Mouse (Mus musculus) hindbrain, embryonic 16.5 days (tissue): ENCODE data around the gene Slc11a2. TPM values are rescaled to one million over a fixed set of nuclear protein-coding genes. Genes with fewer than 3 reads are reported as not detected.

Experiments
- ATAC-seq: fragments of 200-750 bp; cut with Nextera tagmentation; 2 replicates; pipeline ENCODE4 v1.8.0; 2017; ENCODE audit warnings: moderate TSS enrichment, moderate library complexity
- H3K27ac ChIP-seq: fragments of 300-500 bp; sonication (generic); 2 replicates; pipeline ENCODE4 v1.5.1; 2014; ENCODE audit warnings: low read depth, mild to moderate bottlenecking, control low read depth, low read length, moderate library complexity
- H3K27me3 ChIP-seq: fragments of 300-500 bp; sonication (generic); replicated peaks from 2 replicates; pipeline ENCODE4 v1.6.1; 2014; ENCODE audit warnings: low read length; ENCODE audit not compliant: control insufficient read depth, insufficient read depth
- H3K36me3 ChIP-seq: fragments of 300-500 bp; sonication (generic); 2 replicates; pipeline ENCODE4 v1.6.1; 2014; ENCODE audit warnings: mild to moderate bottlenecking, low read length, moderate library complexity, mixed read lengths; ENCODE audit not compliant: control insufficient read depth, insufficient read depth
- H3K4me1 ChIP-seq: fragments of 300-500 bp; sonication (generic); 2 replicates; pipeline ENCODE4 v1.6.1; 2014; ENCODE audit warnings: low read depth, low read length; ENCODE audit not compliant: control insufficient read depth, insufficient read depth
- H3K4me2 ChIP-seq: fragments of 300-500 bp; sonication (generic); 2 replicates; pipeline ENCODE4 v1.6.1; 2014; ENCODE audit warnings: mild to moderate bottlenecking, low read length, control low read depth, moderate library complexity
- H3K4me3 ChIP-seq: fragments of 300-500 bp; sonication (generic); 2 replicates; pipeline ENCODE4 v1.5.1; 2014; ENCODE audit warnings: mild to moderate bottlenecking, low read length, control low read depth, moderate library complexity
- H3K9ac ChIP-seq: fragments of 300-500 bp; sonication (generic); 2 replicates; pipeline ENCODE4 v1.6.1; 2014; ENCODE audit warnings: low read depth, mild to moderate bottlenecking, control low read depth, low read length, moderate library complexity
- H3K9me3 ChIP-seq: fragments of 300-500 bp; sonication (generic); 2 replicates; pipeline ENCODE4 v1.6.1; 2014; ENCODE audit warnings: mild to moderate bottlenecking, low read length, moderate library complexity; ENCODE audit not compliant: control insufficient read depth
- WGBS: fragments of 180-500 bp; shearing (Covaris S2); extraction: QIAGEN DNeasy Blood & Tissue Kit; methylation state at CpG from one replicate; pipeline ENCODE4 v1.1.7; 2014; 5-methylcytosine and 5-hydroxymethylcytosine counted together
- polyA plus RNA-seq: library from polyadenylated mRNA; unstranded; fragments of >200 nt; fragmentation: Nextera tagmentation; extraction: Ambion mirVana; gene quantifications from 2 replicates; pipeline ENCODE4 v1.2.1, GENCODE M21; 2015

Slc11a2 gene
- polyA plus RNA-seq, 1 experiment from 2014 or later = 24.9 TPM

- Histone ChIP-seq H3K27ac (no peak overlapping the region), H3K27me3 (no peaks in the 10 kb centered on the region), H3K9ac (no peak overlapping the region), H3K4me3 (no peak overlapping the region), H3K4me1 (peaks cover 4% of the 10 kb centered on the region), H3K9me3 (no peaks in the 10 kb centered on the region), H3K4me2 (no peak overlapping the region), H3K36me3 (no peaks in the 10 kb centered on the region)
- ATAC-seq = no peak
- WGBS = 71% methylated on average over 5 of the region's 5 CpGs
Measured at GRCm38 (mm10) chr15:100462086-100462485, 37.2 kb upstream of the Slc11a2 start.

- Histone ChIP-seq H3K27ac (no peak overlapping the region), H3K27me3 (no peaks in the 10 kb centered on the region), H3K9ac (no peak overlapping the region), H3K4me2 (no peak overlapping the region), H3K4me1 (peaks cover 3% of the 10 kb centered on the region), H3K4me3 (no peak overlapping the region), H3K9me3 (no peaks in the 10 kb centered on the region), H3K36me3 (no peaks in the 10 kb centered on the region)
- no peak for ATAC-seq
- WGBS = 77% methylated on average over 9 of the region's 9 CpGs
Measured at GRCm38 (mm10) chr15:100461646-100462045, 36.8 kb upstream of the Slc11a2 start.

GRCm38 (mm10) chr15:100460942-100461341 is 36.1 kb upstream of the Slc11a2 start:
- H3K4me3 ChIP-seq = no peak overlapping the region
- no peaks in the 10 kb centered on the region for H3K36me3 ChIP-seq
- peak overlapping the region; percentile 29 for H3K4me2 ChIP-seq
- no peak overlapping the region for H3K27ac ChIP-seq
- H3K4me1 ChIP-seq = no peaks in the 10 kb centered on the region
- H3K27me3 ChIP-seq = no peaks in the 10 kb centered on the region
- H3K9ac ChIP-seq = no peak overlapping the region
- no peaks in the 10 kb centered on the region for H3K9me3 ChIP-seq
- WGBS = 12% methylated on average over 12 of the region's 12 CpGs
- ATAC-seq = no peak

GRCm38 (mm10) chr15:100458055-100458454 is 33.2 kb upstream of the Slc11a2 start:
- no peak for ATAC-seq
- Histone ChIP-seq H3K36me3 (no peaks in the 10 kb centered on the region), H3K4me1 (no peaks in the 10 kb centered on the region), H3K9ac (no peak overlapping the region), H3K9me3 (no peaks in the 10 kb centered on the region), H3K27me3 (no peaks in the 10 kb centered on the region), H3K27ac (no peak overlapping the region), H3K4me3 (no peak overlapping the region), H3K4me2 (no peak overlapping the region)
- 39% methylated on average over 10 of the region's 10 CpGs for WGBS

- Histone ChIP-seq H3K4me2 (peak overlapping the region; percentile 27; the same call in 1 of the 2 replicates), H3K4me3 (no peak overlapping the region), H3K9me3 (no peaks in the 10 kb centered on the region), H3K36me3 (no peaks in the 10 kb centered on the region), H3K27ac (no peak overlapping the region), H3K27me3 (no peaks in the 10 kb centered on the region), H3K9ac (no peak overlapping the region), H3K4me1 (no peaks in the 10 kb centered on the region)
- peak; percentile 86 for ATAC-seq
- 11% methylated on average over 17 of the region's 17 CpGs for WGBS
Measured at GRCm38 (mm10) chr15:100457340-100457739, 32.5 kb upstream of the Slc11a2 start.

GRCm38 (mm10) chr15:100456356-100456991 is 31.6 kb upstream of the Slc11a2 start:
- Histone ChIP-seq H3K4me3 (no peak overlapping the region), H3K9me3 (no peaks in the 10 kb centered on the region), H3K27ac (no peak overlapping the region), H3K9ac (no peak overlapping the region), H3K36me3 (no peaks in the 10 kb centered on the region), H3K4me1 (no peaks in the 10 kb centered on the region), H3K27me3 (no peaks in the 10 kb centered on the region), H3K4me2 (no peak overlapping the region)
- 63% methylated on average over 7 of the region's 7 CpGs for WGBS
- no peak for ATAC-seq

GRCm38 (mm10) chr15:100452486-100452885 is 27.6 kb upstream of the Slc11a2 start:
- Histone ChIP-seq H3K4me2 (no peak overlapping the region), H3K9me3 (no peaks in the 10 kb centered on the region), H3K36me3 (no peaks in the 10 kb centered on the region), H3K27me3 (no peaks in the 10 kb centered on the region), H3K4me3 (no peak overlapping the region), H3K4me1 (no peaks in the 10 kb centered on the region), H3K27ac (no peak overlapping the region), H3K9ac (no peak overlapping the region)
- 81% methylated on average over 11 of the region's 11 CpGs for WGBS
- no peak for ATAC-seq

GRCm38 (mm10) chr15:100451245-100451644 is 26.4 kb upstream of the Slc11a2 start:
- ATAC-seq = no peak
- H3K36me3 ChIP-seq = no peaks in the 10 kb centered on the region
- no peak overlapping the region for H3K9ac ChIP-seq
- no peaks in the 10 kb centered on the region for H3K9me3 ChIP-seq
- H3K27me3 ChIP-seq = no peaks in the 10 kb centered on the region
- H3K4me1 ChIP-seq = no peaks in the 10 kb centered on the region
- no peak overlapping the region for H3K4me3 ChIP-seq
- 52% methylated on average over 16 of the region's 16 CpGs for WGBS
- H3K27ac ChIP-seq = no peak overlapping the region
- no peak overlapping the region for H3K4me2 ChIP-seq

- no peak overlapping the region; the same call in 1 of the 2 replicates for H3K9ac ChIP-seq
- no peak overlapping the region for H3K4me3 ChIP-seq
- no peaks in the 10 kb centered on the region for H3K9me3 ChIP-seq
- no peak for ATAC-seq
- no peaks in the 10 kb centered on the region for H3K36me3 ChIP-seq
- 90% methylated on average over 3 of the region's 3 CpGs for WGBS
- no peaks in the 10 kb centered on the region for H3K27me3 ChIP-seq
- H3K4me2 ChIP-seq = no peak overlapping the region
- no peaks in the 10 kb centered on the region for H3K4me1 ChIP-seq
- H3K27ac ChIP-seq = no peak overlapping the region
Measured at GRCm38 (mm10) chr15:100449495-100449894, 24.6 kb upstream of the Slc11a2 start.
